Mouse (Mus musculus) layer of hippocampus, adult 18-20 months (tissue): ENCODE measurements around the gene Tmem120b. TPM values are rescaled to one million over a fixed set of nuclear protein-coding genes. Genes with fewer than 3 reads are reported as not detected.

Experiments
- DNase-seq, 2 experiments: peaks; one replicate each; pipeline ENCODE4 v3.0.0; 2022; ENCODE audit warnings: low spot score in 2 of 2
- total RNA-seq, 2 experiments: library from RNA; stranded (reverse); gene quantifications; 2 replicates each; pipeline ENCODE4 v1.2.3; 2021

Tmem120b gene
- total RNA-seq, 2 experiments from 2014 or later: 16.4 to 17.6 TPM

DNA sequence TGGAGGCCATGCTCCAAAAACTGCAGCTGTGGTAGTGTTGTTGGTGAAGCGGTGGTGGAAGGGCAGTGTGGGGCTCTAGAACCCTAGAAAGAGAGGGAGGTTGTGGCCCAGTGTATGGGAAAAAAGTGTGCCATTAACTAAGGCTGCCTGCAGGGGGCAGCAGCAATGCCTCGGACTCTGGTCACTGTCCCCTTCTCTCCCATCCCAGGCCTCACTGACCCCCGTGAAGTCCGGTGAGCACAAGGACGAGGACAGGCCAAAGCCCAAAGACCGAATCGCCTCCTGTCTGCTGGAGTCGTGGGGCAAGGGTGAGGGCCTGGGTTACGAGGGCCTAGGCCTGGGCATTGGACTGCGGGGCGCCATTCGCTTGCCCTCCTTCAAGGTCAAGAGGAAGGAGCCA is 88.5 kb downstream of the Tmem120b start:
- no peak for DNase-seq

GRCm38 (mm10) chr5:123157972-123158371 is 89.8 kb downstream of the Tmem120b start:
- DNase-seq: no peak

DNA sequence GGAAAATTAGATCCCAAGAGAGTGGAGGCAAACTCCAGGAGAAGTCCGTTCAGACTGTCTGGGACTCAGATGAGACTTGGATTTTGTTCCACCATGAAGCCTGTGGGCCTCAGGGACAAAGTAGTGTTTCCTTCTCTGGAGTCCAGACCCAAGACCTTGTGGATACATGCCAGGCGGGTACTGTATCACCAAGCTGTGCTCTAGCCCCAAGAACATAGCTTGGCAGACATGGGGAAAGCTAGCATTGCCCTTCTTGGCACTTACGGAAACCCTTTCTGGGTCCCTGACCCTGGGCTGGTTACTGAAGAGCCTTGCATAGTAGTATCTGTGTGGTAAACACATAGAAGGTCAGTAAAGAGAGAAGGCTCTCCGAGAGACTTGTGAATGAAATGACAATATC is 91.2 kb downstream of the Tmem120b start:
- DNase-seq: no peak

DNA sequence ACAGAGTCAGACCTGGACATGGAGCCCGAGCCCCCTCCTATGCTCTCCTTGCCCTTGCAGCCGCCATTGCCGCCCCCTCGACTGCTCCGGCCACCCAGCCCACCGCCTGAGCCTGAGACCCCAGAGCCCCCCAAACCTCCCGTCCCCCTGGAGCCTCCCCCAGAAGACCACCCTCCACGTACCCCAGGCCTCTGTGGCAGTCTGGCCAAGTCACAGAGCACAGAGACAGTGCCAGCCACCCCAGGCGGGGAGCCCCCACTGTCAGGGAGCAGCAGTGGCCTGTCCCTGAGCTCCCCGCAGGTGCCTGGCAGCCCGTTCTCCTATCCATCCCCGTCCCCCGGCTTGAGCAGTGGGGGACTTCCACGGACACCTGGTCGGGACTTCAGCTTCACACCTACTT is 91.7 kb downstream of the Tmem120b start:
- DNase-seq: no peak

DNA sequence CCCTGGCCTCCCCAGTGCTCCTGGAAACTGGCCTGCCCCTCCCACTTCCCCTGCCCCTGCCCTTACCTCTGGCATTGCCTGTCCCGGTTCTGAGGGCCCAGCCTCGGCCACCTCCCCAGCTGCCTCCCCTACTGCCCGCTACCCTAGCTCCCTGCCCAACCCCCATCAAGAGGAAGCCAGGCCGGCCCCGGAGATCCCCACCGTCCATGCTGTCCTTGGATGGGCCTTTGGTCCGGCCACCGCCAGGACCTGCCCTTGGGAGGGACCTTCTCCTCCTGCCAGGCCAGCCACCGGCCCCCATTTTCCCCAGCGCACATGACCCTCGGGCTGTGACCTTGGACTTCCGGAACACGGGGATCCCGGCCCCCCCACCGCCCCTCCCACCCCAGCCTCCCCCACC is 92.1 kb downstream of the Tmem120b start:
- no peak for DNase-seq

DNA sequence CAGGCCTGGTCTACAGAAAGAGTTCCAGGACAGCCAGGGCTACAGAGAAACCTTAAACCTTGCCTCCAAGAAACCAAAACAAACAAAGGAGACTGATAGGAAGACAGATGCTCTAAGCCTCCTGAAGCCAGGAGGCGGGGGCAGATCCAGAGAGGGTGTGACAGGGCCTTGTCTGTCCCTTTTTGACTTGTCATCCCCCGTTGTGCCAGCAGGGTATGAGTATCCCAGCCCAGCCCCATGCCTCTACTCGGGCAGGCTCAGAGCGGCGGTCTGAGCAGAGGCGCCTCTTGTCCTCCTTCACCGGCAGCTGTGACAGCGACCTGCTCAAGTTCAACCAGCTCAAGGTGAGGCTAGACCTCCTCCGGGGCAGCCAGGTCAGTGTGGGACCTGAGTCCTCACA is 94.7 kb downstream of the Tmem120b start:
- no peak for DNase-seq

DNA sequence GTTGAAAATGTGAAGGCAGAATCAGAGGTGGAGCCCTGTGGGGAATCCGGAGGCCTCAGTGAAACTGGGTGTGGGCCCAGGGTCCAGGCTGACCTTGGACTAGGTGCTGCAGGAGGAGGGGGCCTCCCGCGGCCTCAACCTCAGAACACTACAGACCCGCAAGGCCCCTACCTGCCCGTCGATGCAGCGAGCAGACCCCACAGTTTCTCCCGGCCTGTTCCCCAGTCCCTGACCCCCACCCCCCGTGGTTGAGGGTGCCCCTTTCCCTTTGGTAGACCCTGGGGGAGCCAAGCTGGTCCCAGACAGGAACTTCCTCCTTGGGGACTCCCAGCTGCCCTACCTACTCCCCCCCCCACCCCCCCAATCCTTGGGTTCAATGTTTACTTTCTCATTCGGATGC is 98.2 kb downstream of the Tmem120b start:
- no peak for DNase-seq

Other genes starting within 250 kb of the Tmem120b start
- gene Anapc5, start 247.1 kb upstream of the Tmem120b start, total RNA-seq: 100 to 1,000 TPM; 196 to 200 TPM
- gene Rnf34, start 218.4 kb upstream of the Tmem120b start, total RNA-seq: 10 to 100 TPM; 50.2 to 71.5 TPM
- gene Kdm2b, start 78.6 kb upstream of the Tmem120b start, total RNA-seq: 10 to 100 TPM; 33.5 to 39.4 TPM
- gene Orai1, start 53.3 kb upstream of the Tmem120b start, total RNA-seq: 10 to 100 TPM; 11.2 to 11.9 TPM
- gene Morn3, start 21.4 kb upstream of the Tmem120b start, total RNA-seq: under 1 TPM; 0.38 to 0.94 TPM
- gene Rhof, start 64.3 kb downstream of the Tmem120b start, total RNA-seq: 10 to 100 TPM; 49.1 to 50.9 TPM
- gene Setd1b, start 73.8 kb downstream of the Tmem120b start, total RNA-seq: 10 to 100 TPM; 34.8 to 37.4 TPM
- gene Psmd9, start 101.0 kb downstream of the Tmem120b start, total RNA-seq: 10 to 100 TPM; 26.5 to 31.5 TPM
- not detected for gene Hpd, start 114.3 kb downstream of the Tmem120b start, total RNA-seq
- 1 to 10 TPM; 4.6 to 6.0 TPM for gene Wdr66, start 183.7 kb downstream of the Tmem120b start, total RNA-seq